Mouse (Mus musculus) spleen, adult 2 months (tissue): ENCODE data around the gene Scn10a. TPM values are rescaled to one million over a fixed set of nuclear protein-coding genes. Genes with fewer than 3 reads are reported as not detected.

Experiments
- DNase-seq, 2 experiments: peaks; one replicate each; pipeline versions ENCODE4 v3.0.0 to v3.0.0-alpha.2; 2012 to 2021; ENCODE audit warnings: low spot score in 2 of 2, low read depth in 1 of 2
- H3K27ac ChIP-seq: fragments of 200-500 bp; 2 replicates; pipeline ENCODE4 v1.5.1; 2012; ENCODE audit warnings: low read length, inconsistent platforms; ENCODE audit not compliant: insufficient read depth
- H3K27me3 ChIP-seq: fragments of 200-500 bp; 2 replicates; pipeline ENCODE4 v1.6.1; 2012; ENCODE audit warnings: mild to moderate bottlenecking, moderate library complexity, low read length, inconsistent platforms; ENCODE audit not compliant: control insufficient read depth, insufficient read depth
- H3K36me3 ChIP-seq: fragments of 200-500 bp; 2 replicates; pipeline ENCODE4 v1.6.1; 2012; ENCODE audit warnings: mild to moderate bottlenecking, low read length, inconsistent platforms; ENCODE audit not compliant: control insufficient read depth, insufficient read depth
- H3K4me1 ChIP-seq: fragments of 200-500 bp; 2 replicates; pipeline ENCODE4 v1.6.1; 2011; ENCODE audit warnings: inconsistent platforms; ENCODE audit not compliant: control insufficient read depth, insufficient read depth, insufficient read length
- H3K4me3 ChIP-seq: fragments of 200-500 bp; 2 replicates; pipeline ENCODE4 v1.5.1; 2011; ENCODE audit warnings: mild to moderate bottlenecking, inconsistent platforms; ENCODE audit not compliant: insufficient read depth, insufficient read length; ENCODE audit errors: extremely low read depth
- CTCF ChIP-seq: fragments of 200-500 bp; IDR thresholded peaks from 2 replicates; pipeline ENCODE4 v1.5.1; 2011; ENCODE audit warnings: mild to moderate bottlenecking, inconsistent platforms; ENCODE audit not compliant: insufficient read depth, insufficient read length, insufficient replicate concordance; ENCODE audit errors: extremely low read depth
- POLR2A ChIP-seq: fragments of 200-500 bp; IDR thresholded peaks from 2 replicates; pipeline ENCODE4 v1.6.1; 2011; ENCODE audit warnings: low read depth, low read length, inconsistent platforms
- WGBS: fragments of 180-500 bp; shearing (Covaris S2); methylation state at CpG from one replicate; pipeline ENCODE4 v1.1.7; 2018; 5-methylcytosine and 5-hydroxymethylcytosine counted together
- polyA plus RNA-seq: library from polyadenylated mRNA; depleted of rRNA; stranded (reverse); fragments of >200 nt; gene quantifications from 2 replicates; pipeline ENCODE4 v1.2.3, GENCODE M21; 2012; rRNA removed

Gene Scn10a
- not detected in 2 replicates for polyA plus RNA-seq

- no peak within 1 kb of the TSS for H3K4me3 ChIP-seq
- H3K36me3 ChIP-seq, result no peaks in the 10 kb centered on the region
- H3K4me1 ChIP-seq, result no peaks in the 10 kb centered on the region
- H3K27ac ChIP-seq, result no peak within 1 kb of the TSS
- no peaks in the 10 kb centered on the region for H3K27me3 ChIP-seq
- whole genome bisulfite sequencing, result 83% methylated on average over 11 of the region's 11 CpGs
- TF ChIP-seq POLR2A, result no peak
- no peak for DNase-seq
These were observed at the start of gene Scn10a for GRCm38 (mm10) chr9:119719222-119719621. Gene Scn10a (minus strand): TSS chr9:119719322.

GRCm38 (mm10) chr9:119768585-119768984 lies 49.5 kb upstream of the Scn10a start:
- Histone ChIP-seq H3K36me3 (no peaks in the 10 kb centered on the region), H3K4me1 (no peaks in the 10 kb centered on the region), H3K4me3 (no peak overlapping the region), H3K27me3 (no peaks in the 10 kb centered on the region), H3K27ac (no peak overlapping the region)
- TF ChIP-seq POLR2A, result no peak
- TF ChIP-seq CTCF, result peak; percentile 14; the same call in 1 of the 2 replicates
- WGBS, result 54% methylated on average over 7 of the region's 7 CpGs
- no peak for DNase-seq

GRCm38 (mm10) chr9:119760226-119760625 lies 41.1 kb upstream of the Scn10a start:
- no peak overlapping the region for H3K4me3 ChIP-seq
- WGBS, result 84% methylated on average over 3 of the region's 3 CpGs
- H3K4me1 ChIP-seq, result no peaks in the 10 kb centered on the region
- TF ChIP-seq POLR2A (no peak), CTCF (no peak)
- no peak overlapping the region for H3K27ac ChIP-seq
- no peak for DNase-seq
- H3K27me3 ChIP-seq, result no peaks in the 10 kb centered on the region
- H3K36me3 ChIP-seq, result no peaks in the 10 kb centered on the region

- WGBS, result 93% methylated on average over 1 of the region's 1 CpGs
- Histone ChIP-seq H3K36me3 (no peaks in the 10 kb centered on the region), H3K4me1 (no peaks in the 10 kb centered on the region), H3K4me3 (no peak overlapping the region), H3K27ac (no peak overlapping the region), H3K27me3 (no peaks in the 10 kb centered on the region)
- DNase-seq, result no peak
- TF ChIP-seq POLR2A (no peak), CTCF (no peak)
These were observed 40.3 kb upstream of the Scn10a start for GRCm38 (mm10) chr9:119759457-119759856.

- H3K27ac ChIP-seq, result no peak overlapping the region
- DNase-seq, result no peak
- no peak overlapping the region for H3K4me3 ChIP-seq
- no peaks in the 10 kb centered on the region for H3K27me3 ChIP-seq
- H3K4me1 ChIP-seq, result no peaks in the 10 kb centered on the region
- H3K36me3 ChIP-seq, result no peaks in the 10 kb centered on the region
- 14% methylated on average over 5 of the region's 5 CpGs for WGBS
- TF ChIP-seq POLR2A (no peak), CTCF (peak; percentile 41; the same call in 1 of the 2 replicates)
These were observed 32.4 kb upstream of the Scn10a start for GRCm38 (mm10) chr9:119751507-119751906.

GRCm38 (mm10) chr9:119749112-119749511 lies 30.0 kb upstream of the Scn10a start:
- 84% methylated on average over 9 of the region's 9 CpGs for WGBS
- Histone ChIP-seq H3K4me3 (no peak overlapping the region), H3K4me1 (peaks cover 6% of the 10 kb centered on the region; the same call in 1 of the 2 replicates), H3K36me3 (no peaks in the 10 kb centered on the region), H3K27ac (no peak overlapping the region), H3K27me3 (no peaks in the 10 kb centered on the region)
- TF ChIP-seq CTCF, result no peak
- TF ChIP-seq POLR2A, result no peak
- DNase-seq, result no peak

- Histone ChIP-seq H3K36me3 (no peaks in the 10 kb centered on the region), H3K4me3 (peak overlapping the region; percentile 25; the same call in 1 of the 2 replicates), H3K4me1 (peaks cover 19% of the 10 kb centered on the region; the same call in 1 of the 2 replicates), H3K27ac (peak overlapping the region; percentile 77), H3K27me3 (no peaks in the 10 kb centered on the region)
- TF ChIP-seq CTCF, result no peak
- TF ChIP-seq POLR2A, result no peak; the same call in 1 of the 2 replicates
- WGBS, result 4% methylated on average over 4 of the region's 4 CpGs
- peak; percentile 34 to 62 for DNase-seq
These were observed 24.8 kb upstream of the Scn10a start for GRCm38 (mm10) chr9:119743900-119744299.
